Mouse (Mus musculus): ENCODE results near the gene Piwil1.

- TF ChIP-seq CTCF (IDR thresholded peaks at IDR 0.05; ENCODE audit: low read depth) (no peak), EP300 (optimal IDR thresholded peaks at IDR 0.05) (no peak)
Measured at GRCm38 (mm10) chr5:128710596-128710995, 8.3 kb downstream of the Piwil1 start.
